Mouse (Mus musculus) embryonic facial prominence, embryonic 10.5 days (tissue): ENCODE measurements around the gene Gm2174. TPM values are rescaled to one million over a fixed set of nuclear protein-coding genes. Genes with fewer than 3 reads are reported as not detected.
A peak's percentile ranks its signal among the peaks of the same experiment; 100 is the strongest.

Source experiments
- DNase-seq: peaks from one replicate; pipeline ENCODE4 v3.0.0-alpha.2; 2017; ENCODE audit warnings: low spot score
- H3K27ac ChIP-seq: fragments of 300-500 bp; sonication (generic); replicated peaks from 2 replicates; pipeline ENCODE4 v1.5.1; 2016; ENCODE audit warnings: mild to moderate bottlenecking
- H3K27me3 ChIP-seq: fragments of 300-500 bp; sonication (generic); replicated peaks from 2 replicates; pipeline ENCODE4 v1.6.1; 2016; ENCODE audit warnings: low read depth, mild to moderate bottlenecking; ENCODE audit not compliant: poor library complexity, severe bottlenecking
- H3K36me3 ChIP-seq: fragments of 300-500 bp; sonication (generic); replicated peaks from 2 replicates; pipeline ENCODE4 v1.6.1; 2016; ENCODE audit warnings: mild to moderate bottlenecking, moderate library complexity
- H3K4me1 ChIP-seq: fragments of 300-500 bp; sonication (generic); 2 replicates; pipeline ENCODE4 v1.6.1; 2016
- H3K4me3 ChIP-seq: fragments of 300-500 bp; sonication (generic); 2 replicates; pipeline ENCODE4 v1.5.1; 2016; ENCODE audit warnings: mild to moderate bottlenecking, moderate library complexity
- H3K9me3 ChIP-seq: fragments of 300-500 bp; sonication (generic); 2 replicates; pipeline ENCODE4 v1.6.1; 2016; ENCODE audit warnings: mild to moderate bottlenecking
- WGBS: fragments of 180-500 bp; shearing (Covaris S2); methylation state at CpG from one replicate; pipeline ENCODE4 v1.1.7; 2016; 5-methylcytosine and 5-hydroxymethylcytosine counted together
- polyA plus RNA-seq: library from polyadenylated mRNA; unstranded; fragments of >200 nt; fragmentation: Nextera tagmentation; extraction: Ambion mirVana; gene quantifications from 2 replicates; pipeline ENCODE4 v1.2.1, GENCODE M21; 2016

Gene Gm2174
- polyA plus RNA-seq, 1 experiment from 2014 or later, result 0.61 TPM

GRCm38 (mm10) chrX:56456379-56456778, 8.6 kb downstream of the Gm2174 start:
- DNase-seq, result no peak
- Histone ChIP-seq H3K27me3 (no peaks in the 10 kb centered on the region), H3K9me3 (no peaks in the 10 kb centered on the region; the same call in 1 of the 2 replicates), H3K4me1 (no peaks in the 10 kb centered on the region), H3K36me3 (0 out of 2 replicates have a peak, but pooled peaks cover 6% of the 10 kb centered on the region), H3K27ac (peak overlapping the region; percentile 96), H3K4me3 (peak overlapping the region; percentile 69)
- WGBS, result 17% methylated on average over 8 of the region's 8 CpGs

DNA sequence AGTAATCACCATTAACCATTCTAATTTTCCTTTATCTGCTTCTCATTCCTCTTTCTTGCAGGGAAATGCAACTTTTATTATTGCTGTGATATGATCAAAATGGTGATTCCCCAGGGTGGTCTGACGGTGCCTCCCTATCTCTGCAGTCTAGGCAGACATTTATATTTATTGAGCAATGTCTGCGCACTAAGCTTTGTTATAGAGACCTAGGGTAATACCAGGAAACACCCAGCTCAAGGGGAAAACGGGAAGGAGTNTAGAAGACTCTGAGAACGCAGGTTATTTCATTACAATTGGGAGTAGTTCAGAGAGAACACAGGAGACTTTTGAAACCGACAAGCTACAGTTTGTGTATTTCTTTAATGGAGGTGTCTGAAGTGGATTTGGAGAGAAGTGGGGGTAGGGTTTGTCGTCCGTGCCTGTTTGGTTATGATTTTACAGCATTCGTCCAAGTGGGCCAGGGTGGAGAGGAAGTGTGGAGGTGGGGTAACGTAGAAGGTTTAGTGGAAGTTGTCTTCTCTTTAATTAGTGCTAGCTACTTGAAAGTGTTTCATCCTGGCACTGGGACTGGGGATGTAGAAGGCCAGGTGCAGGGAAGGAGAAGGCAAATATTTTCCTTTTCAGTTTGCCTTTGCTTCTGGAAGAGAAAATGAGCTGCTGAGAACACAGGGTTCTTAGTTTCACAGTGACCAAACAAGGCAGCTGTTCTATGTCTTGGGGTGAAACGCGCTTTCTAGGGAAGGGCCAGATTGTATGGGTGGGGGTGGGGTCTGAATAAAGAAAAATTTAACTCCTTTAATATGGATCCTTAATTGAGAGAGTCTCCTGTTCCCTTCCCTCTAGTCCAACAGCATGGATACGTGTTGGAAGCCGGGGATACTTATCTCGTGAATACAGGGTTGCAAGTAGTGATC, 14.5 kb downstream of the Gm2174 start:
- H3K36me3 ChIP-seq, result peaks cover 20% of the 10 kb centered on the region
- 0 out of 2 replicates have a peak, but pooled peaks cover under 1% of the 10 kb centered on the region for H3K4me1 ChIP-seq
- no peak for DNase-seq
- H3K9me3 ChIP-seq, result no peaks in the 10 kb centered on the region
- H3K4me3 ChIP-seq, result no peak overlapping the region
- no peak overlapping the region for H3K27ac ChIP-seq
- no peaks in the 10 kb centered on the region for H3K27me3 ChIP-seq
- 81% methylated on average over 14 of the region's 14 CpGs for WGBS

DNA sequence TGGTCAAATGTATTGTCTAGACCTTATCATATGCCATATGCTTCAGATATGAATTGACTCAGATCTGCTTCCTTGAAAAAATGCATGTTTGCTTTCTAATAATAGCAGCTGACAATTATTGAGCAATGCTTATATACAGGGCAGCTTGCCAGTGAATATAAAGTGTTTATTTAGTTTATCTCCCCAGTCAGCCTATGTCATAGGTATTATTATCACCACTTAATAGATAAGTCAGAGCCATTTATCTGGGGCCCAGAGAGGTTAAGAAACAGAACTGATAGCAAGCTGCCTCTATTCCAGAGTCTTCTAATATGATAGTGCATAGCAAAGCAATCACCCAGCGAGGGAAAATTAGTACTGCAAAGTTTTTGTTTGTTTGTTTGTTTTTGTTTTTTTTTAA, 17.1 kb downstream of the Gm2174 start:
- no peaks in the 10 kb centered on the region for H3K9me3 ChIP-seq
- peaks cover 12% of the 10 kb centered on the region for H3K4me1 ChIP-seq
- 84% methylated on average over 1 of the region's 1 CpGs for WGBS
- H3K4me3 ChIP-seq, result no peak overlapping the region
- no peaks in the 10 kb centered on the region for H3K27me3 ChIP-seq
- no peak overlapping the region for H3K27ac ChIP-seq
- peaks cover 20% of the 10 kb centered on the region for H3K36me3 ChIP-seq
- DNase-seq, result no peak

DNA sequence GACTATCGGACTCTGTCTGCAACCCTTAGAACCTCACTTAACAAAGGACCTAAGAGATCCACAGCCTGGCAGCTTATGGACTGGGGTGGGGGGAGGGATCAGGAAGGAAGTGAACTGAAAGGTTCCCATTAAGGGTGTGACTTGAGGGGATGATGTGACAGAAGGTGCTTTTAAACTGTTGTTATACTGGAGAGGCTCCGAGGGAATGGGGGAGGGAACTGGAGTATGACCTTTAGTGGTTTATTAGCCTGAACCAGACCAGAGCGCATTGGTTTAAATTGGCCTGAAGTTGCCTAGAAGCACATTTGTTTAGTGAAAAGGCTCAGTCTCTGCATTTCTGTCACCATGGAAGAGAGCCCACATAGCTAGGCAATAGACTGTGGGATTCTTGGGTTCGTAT, 19.9 kb downstream of the Gm2174 start:
- Histone ChIP-seq H3K4me3 (no peak overlapping the region), H3K4me1 (peaks cover 12% of the 10 kb centered on the region), H3K27ac (no peak overlapping the region), H3K9me3 (0 out of 2 replicates have a peak, but pooled peaks cover 2% of the 10 kb centered on the region), H3K27me3 (no peaks in the 10 kb centered on the region), H3K36me3 (peaks cover 18% of the 10 kb centered on the region)
- 47% methylated on average over 4 of the region's 4 CpGs for WGBS
- no peak for DNase-seq

- Histone ChIP-seq H3K36me3 (peaks cover 18% of the 10 kb centered on the region), H3K4me3 (no peak overlapping the region), H3K27ac (no peak overlapping the region; the same call in 1 of the 2 replicates), H3K4me1 (peaks cover 12% of the 10 kb centered on the region), H3K27me3 (no peaks in the 10 kb centered on the region), H3K9me3 (0 out of 2 replicates have a peak, but pooled peaks cover 2% of the 10 kb centered on the region)
- WGBS, result 38% methylated on average over 6 of the region's 6 CpGs
- DNase-seq, result peak; percentile 19
Observed at GRCm38 (mm10) chrX:56468422-56468821, 20.7 kb downstream of the Gm2174 start.

- H3K9me3 ChIP-seq, result 0 out of 2 replicates have a peak, but pooled peaks cover 2% of the 10 kb centered on the region
- WGBS, result 60% methylated on average over 8 of the region's 8 CpGs
- H3K27ac ChIP-seq, result no peak overlapping the region
- H3K27me3 ChIP-seq, result no peaks in the 10 kb centered on the region
- DNase-seq, result no peak
- H3K4me3 ChIP-seq, result no peak overlapping the region
- H3K36me3 ChIP-seq, result peaks cover 4% of the 10 kb centered on the region; the same call in 1 of the 2 replicates
- no peaks in the 10 kb centered on the region for H3K4me1 ChIP-seq
Observed at GRCm38 (mm10) chrX:56474035-56474434, 26.3 kb downstream of the Gm2174 start.

DNA sequence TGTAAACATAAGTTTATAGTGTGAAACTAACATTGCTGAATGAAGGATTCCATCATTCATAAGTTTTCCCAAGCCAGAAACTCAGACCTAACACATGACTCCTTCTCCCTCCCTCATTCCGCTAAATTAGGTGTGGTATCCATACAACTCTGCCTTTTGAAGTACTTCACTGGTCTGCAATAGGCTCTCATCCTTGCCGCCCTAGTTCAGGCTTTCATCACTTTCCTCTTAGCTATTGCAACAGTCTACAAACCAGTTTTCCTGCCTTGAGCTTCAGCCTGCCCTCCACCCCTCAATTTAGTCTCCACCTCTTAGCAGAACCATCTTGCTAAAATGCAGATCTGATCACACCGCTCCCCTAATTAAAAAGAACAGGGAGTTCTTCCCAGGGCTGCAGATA, 29.8 kb downstream of the Gm2174 start:
- Histone ChIP-seq H3K9me3 (no peaks in the 10 kb centered on the region), H3K27me3 (no peaks in the 10 kb centered on the region), H3K27ac (no peak overlapping the region), H3K36me3 (peaks cover 14% of the 10 kb centered on the region), H3K4me3 (no peak overlapping the region), H3K4me1 (no peaks in the 10 kb centered on the region)
- WGBS, result 93% methylated on average over 3 of the region's 3 CpGs
- no peak for DNase-seq

DNA sequence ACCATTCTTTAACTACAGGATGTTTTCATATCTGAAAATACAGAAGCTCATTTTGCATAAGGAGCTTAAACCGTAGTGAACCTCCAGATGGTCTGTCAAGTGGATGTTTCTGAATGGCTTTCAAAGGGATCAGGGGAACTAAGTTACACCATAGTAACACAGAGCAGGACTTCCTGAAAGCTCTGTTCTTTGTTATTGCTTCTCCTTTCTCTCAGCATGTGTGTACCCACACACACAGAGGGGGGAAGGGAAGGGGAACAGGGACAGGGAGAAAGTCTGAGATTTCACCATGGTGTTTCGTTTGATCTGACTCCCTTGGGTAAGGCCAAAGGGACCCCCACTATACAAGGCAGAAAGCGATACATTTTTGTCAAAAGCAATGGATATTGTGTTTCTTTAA, 34.1 kb downstream of the Gm2174 start:
- no peak overlapping the region for H3K4me3 ChIP-seq
- H3K4me1 ChIP-seq, result no peaks in the 10 kb centered on the region
- H3K27ac ChIP-seq, result no peak overlapping the region
- WGBS, result 72% methylated on average over 3 of the region's 3 CpGs
- DNase-seq, result no peak
- H3K36me3 ChIP-seq, result peaks cover 24% of the 10 kb centered on the region
- no peaks in the 10 kb centered on the region for H3K9me3 ChIP-seq
- no peaks in the 10 kb centered on the region for H3K27me3 ChIP-seq

GRCm38 (mm10) chrX:56489758-56490157, 42.0 kb downstream of the Gm2174 start:
- H3K27ac ChIP-seq, result no peak overlapping the region
- H3K9me3 ChIP-seq, result no peaks in the 10 kb centered on the region
- 21% methylated on average over 1 of the region's 1 CpGs for WGBS
- H3K36me3 ChIP-seq, result 0 out of 2 replicates have a peak, but pooled peaks cover 5% of the 10 kb centered on the region
- H3K27me3 ChIP-seq, result no peaks in the 10 kb centered on the region
- H3K4me3 ChIP-seq, result no peak overlapping the region
- peak; percentile 49 for DNase-seq
- H3K4me1 ChIP-seq, result no peaks in the 10 kb centered on the region

DNA sequence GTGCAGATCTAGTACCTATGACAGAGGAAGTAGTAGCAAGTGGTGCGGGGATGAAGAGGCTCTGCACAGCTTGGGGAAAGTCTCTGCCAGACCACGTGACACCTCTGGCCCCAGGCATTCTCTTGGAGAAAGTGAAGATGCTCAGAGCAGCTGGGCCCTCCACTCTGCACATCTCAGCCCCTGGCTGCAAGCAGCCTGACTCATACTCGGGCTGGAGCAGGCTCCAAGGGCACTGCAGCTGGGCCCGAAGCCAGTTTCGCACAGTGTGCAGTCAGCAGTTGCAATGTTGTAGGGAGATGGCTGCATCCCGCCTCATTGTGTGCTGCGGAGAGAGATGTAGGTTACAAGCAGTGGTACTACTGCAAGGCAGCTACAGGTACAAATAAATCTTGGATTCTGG, 49.5 kb downstream of the Gm2174 start:
- Histone ChIP-seq H3K4me3 (no peak overlapping the region), H3K9me3 (no peaks in the 10 kb centered on the region), H3K27ac (no peak overlapping the region)

More for the DNA sequence above, 49.5 kb downstream of the Gm2174 start:
- no peaks in the 10 kb centered on the region for H3K4me1 ChIP-seq
- DNase-seq, result no peak
- H3K27me3 ChIP-seq, result no peaks in the 10 kb centered on the region
- H3K36me3 ChIP-seq, result peaks cover 19% of the 10 kb centered on the region
- 86% methylated on average over 7 of the region's 7 CpGs for WGBS

Other genes starting within 250 kb of the Gm2174 start
- gene Gm773, start 235.1 kb upstream of the Gm2174 start, polyA plus RNA-seq, result not detected in 2 replicates
- gene Zfp449, start 101.6 kb upstream of the Gm2174 start, polyA plus RNA-seq, result 7.8 and 8.0 TPM in 2 replicates
- 5.3 and 6.7 TPM in 2 replicates for gene Smim10l2a, start 73.4 kb upstream of the Gm2174 start, polyA plus RNA-seq
- 22.9 and 24.8 TPM in 2 replicates for gene Ints6l, start 6.9 kb downstream of the Gm2174 start, polyA plus RNA-seq
- gene Gm10477, start 76.8 kb downstream of the Gm2174 start, polyA plus RNA-seq, result not detected in 2 replicates
- not detected in 2 replicates for gene Gm648, start 101.6 kb downstream of the Gm2174 start, polyA plus RNA-seq
- 34.4 and 37.1 TPM in 2 replicates for gene Mmgt1, start 150.1 kb downstream of the Gm2174 start, polyA plus RNA-seq
- gene Slc9a6, start 161.8 kb downstream of the Gm2174 start, polyA plus RNA-seq, result 8.9 and 9.9 TPM in 2 replicates